Mouse (Mus musculus) T-cell, adult 66 days (primary cell): Measurements from ENCODE around the gene Bcl9. TPM values are rescaled to one million over a fixed set of nuclear protein-coding genes. Genes with fewer than 3 reads are reported as not detected.

Source experiments
- total RNA-seq, 2 experiments: library from RNA; stranded (reverse); gene quantifications; 3 replicates in 1 of 2; 4 replicates in 1 of 2; pipeline ENCODE4 v1.2.4; 2023

The Bcl9 gene
- 10 to 100 TPM; 32.2 to 35.7 TPM for total RNA-seq

GRCm38 (mm10) chr3:97297553-97298432 lies at the start of gene Bcl9:
Gene Bcl9 (minus strand): TSS chr3:97297917.

GRCm38 (mm10) chr3:97158611-97159508 lies 138.9 kb downstream of the Bcl9 start, which contains the start of gene Acp6:
Gene Acp6 (plus strand): TSS chr3:97158777.

Other genes starting within 250 kb of the Bcl9 start
- 10 to 100 TPM; 50.1 to 58.7 TPM for gene Acp6, start 139.1 kb downstream of the Bcl9 start, total RNA-seq
- gene Olfr1402, start 124.1 kb upstream of the Bcl9 start, total RNA-seq: not detected